Mouse (Mus musculus): ENCODE results near the gene Elavl3. TPM values are rescaled to one million over a fixed set of nuclear protein-coding genes. Genes with fewer than 3 reads are reported as not detected.

The Elavl3 gene
- polyA plus RNA-seq, 1 experiment from 2014 or later: 69.1 TPM

DNA sequence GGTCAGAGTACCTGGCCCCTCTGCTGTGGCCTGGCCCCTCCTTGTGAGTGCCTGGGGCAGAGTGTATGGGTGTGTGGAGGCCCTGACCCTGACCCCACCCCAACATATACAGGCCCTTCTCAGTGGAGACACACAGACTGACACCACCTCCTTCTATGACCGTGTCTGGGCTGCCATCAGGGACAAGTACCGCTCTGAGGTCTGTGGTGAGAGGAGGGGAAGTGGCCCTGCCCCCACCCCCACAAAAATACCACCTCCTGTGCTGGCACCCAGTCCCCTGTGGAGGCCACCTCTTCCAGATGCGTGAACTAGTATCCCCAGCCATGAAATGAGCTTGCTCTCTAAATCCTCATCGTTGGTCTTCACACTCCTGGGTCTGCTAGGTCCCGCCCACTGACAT, 40.8 kb downstream of the Elavl3 start:
- WGBS: 97% methylated on average over 5 of the region's 5 CpGs
- Histone ChIP-seq H3K4me2 (ENCODE audit: low read depth) (no peak overlapping the region), H3K36me3 (ENCODE audit: control insufficient read depth, insufficient read depth, low read length) (peaks cover 50% of the 10 kb centered on the region), H3K9ac (ENCODE audit: low read length) (no peak overlapping the region), H3K27me3 (ENCODE audit: control insufficient read depth, insufficient read depth, low read length) (no peaks in the 10 kb centered on the region), H3K4me3 (ENCODE audit: low read depth, low read length) (no peak overlapping the region), H3K4me1 (ENCODE audit: control insufficient read depth, insufficient read depth, low read length) (no peaks in the 10 kb centered on the region; the same call in 1 of the 2 replicates), H3K9me3 (ENCODE audit: control insufficient read depth, low read length) (no peaks in the 10 kb centered on the region), H3K27ac (ENCODE audit: low read depth, low read length) (no peak overlapping the region)
- no peak for ATAC-seq (ENCODE audit: insufficient read depth, low FRiP score, low TSS enrichment)
- DNase-seq (ENCODE audit: low spot score): no peak

DNA sequence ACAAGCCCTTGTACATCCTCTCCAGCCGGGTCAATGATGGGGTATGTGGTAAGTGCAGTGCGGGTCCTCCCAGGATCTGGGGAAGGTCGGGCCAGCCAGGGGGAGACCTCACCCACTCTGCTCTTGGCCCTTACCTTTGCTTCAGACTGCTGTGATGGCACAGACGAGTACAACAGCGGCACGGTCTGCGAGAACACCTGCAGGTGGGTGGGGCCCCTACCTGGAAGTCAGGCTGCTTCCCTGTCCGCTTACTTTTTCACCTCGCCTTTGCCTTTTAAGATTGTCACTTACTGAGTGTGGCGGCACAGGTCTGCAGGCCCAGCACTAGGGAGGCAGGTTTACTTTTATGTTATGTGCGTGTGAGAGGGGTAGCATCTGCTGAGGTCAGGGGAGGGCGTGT, 47.3 kb downstream of the Elavl3 start:
- DNase-seq (ENCODE audit: low spot score) (no peak), ATAC-seq (ENCODE audit: insufficient read depth, low FRiP score, low TSS enrichment) (no peak)
- Histone ChIP-seq H3K9ac (ENCODE audit: low read length) (no peak overlapping the region), H3K9me3 (ENCODE audit: control insufficient read depth, low read length) (no peaks in the 10 kb centered on the region), H3K36me3 (ENCODE audit: control insufficient read depth, insufficient read depth, low read length) (peaks cover 17% of the 10 kb centered on the region), H3K4me3 (ENCODE audit: low read depth, low read length) (no peak overlapping the region), H3K27ac (ENCODE audit: low read depth, low read length) (no peak overlapping the region), H3K4me1 (ENCODE audit: control insufficient read depth, insufficient read depth, low read length) (peaks cover 9% of the 10 kb centered on the region), H3K4me2 (ENCODE audit: low read depth) (no peak overlapping the region), H3K27me3 (ENCODE audit: control insufficient read depth, insufficient read depth, low read length) (no peaks in the 10 kb centered on the region)
- 93% methylated on average over 12 of the region's 12 CpGs for WGBS

GRCm38 (mm10) chr9:22003163-22003554, 48.7 kb downstream of the Elavl3 start:
- Histone ChIP-seq H3K27me3 (ENCODE audit: control insufficient read depth, insufficient read depth, low read length) (no peaks in the 10 kb centered on the region), H3K4me2 (ENCODE audit: low read depth) (peak overlapping the region; percentile 92), H3K4me3 (ENCODE audit: low read depth, low read length) (peak overlapping the region; percentile 70), H3K4me1 (ENCODE audit: control insufficient read depth, insufficient read depth, low read length) (peaks cover 9% of the 10 kb centered on the region), H3K27ac (ENCODE audit: low read depth, low read length) (peak overlapping the region; percentile 11; the same call in 1 of the 2 replicates), H3K9ac (ENCODE audit: low read length) (peak overlapping the region; percentile 58), H3K36me3 (ENCODE audit: control insufficient read depth, insufficient read depth, low read length) (peaks cover 6% of the 10 kb centered on the region), H3K9me3 (ENCODE audit: control insufficient read depth, low read length) (no peaks in the 10 kb centered on the region)
- DNase-seq (ENCODE audit: low spot score) (no peak), ATAC-seq (ENCODE audit: insufficient read depth, low FRiP score, low TSS enrichment) (peak; percentile 18)
- 1% methylated on average over 18 of the region's 18 CpGs for WGBS

- Histone ChIP-seq H3K9me3 (ENCODE audit: control insufficient read depth, low read length) (no peaks in the 10 kb centered on the region), H3K9ac (ENCODE audit: low read length) (peak within 1 kb of the TSS; percentile 58), H3K27me3 (ENCODE audit: control insufficient read depth, insufficient read depth, low read length) (no peaks in the 10 kb centered on the region), H3K4me3 (ENCODE audit: low read depth, low read length) (peak within 1 kb of the TSS; percentile 70), H3K4me2 (ENCODE audit: low read depth) (peak within 1 kb of the TSS; percentile 92), H3K4me1 (ENCODE audit: control insufficient read depth, insufficient read depth, low read length) (peaks cover 9% of the 10 kb centered on the region), H3K36me3 (ENCODE audit: control insufficient read depth, insufficient read depth, low read length) (peaks cover 6% of the 10 kb centered on the region), H3K27ac (ENCODE audit: low read depth, low read length) (peak within 1 kb of the TSS; percentile 11; the same call in 1 of the 2 replicates)
- ATAC-seq (ENCODE audit: insufficient read depth, low FRiP score, low TSS enrichment) (peak; percentile 98), DNase-seq (ENCODE audit: low spot score) (peak; percentile 100)
- WGBS: 6% methylated on average over 57 of the region's 57 CpGs
These were observed 49.3 kb downstream of the Elavl3 start, which contains the start of the genes Ccdc151 and Prkcsh for GRCm38 (mm10) chr9:22002194-22003162. Ccdc151 (minus strand) TSS chr9:22002634. Prkcsh (plus strand) TSS chr9:22002806.

DNA sequence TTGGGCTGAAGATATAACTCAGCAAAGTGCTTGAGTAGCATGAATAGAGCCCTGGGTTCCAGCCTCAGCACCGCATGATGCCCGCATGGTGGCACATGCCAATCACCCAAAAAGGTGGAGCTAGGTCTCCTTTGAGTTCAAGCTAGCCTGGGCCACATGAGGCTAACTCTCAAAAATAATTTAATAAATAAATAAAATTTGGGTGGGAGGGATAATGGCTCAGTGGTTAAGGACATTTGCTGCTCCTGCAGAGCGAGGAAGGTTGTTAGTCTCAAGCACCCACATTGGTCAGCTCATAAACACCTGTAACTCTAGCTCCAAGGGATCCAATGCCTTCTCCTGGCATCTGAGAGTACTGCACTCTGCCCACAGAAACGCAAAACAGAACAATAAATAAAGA, 50.2 kb downstream of the Elavl3 start:
- DNase-seq (ENCODE audit: low spot score) (no peak), ATAC-seq (ENCODE audit: insufficient read depth, low FRiP score, low TSS enrichment) (no peak)
- H3K9ac ChIP-seq (ENCODE audit: low read length): no peak overlapping the region
- no peak overlapping the region for H3K4me3 ChIP-seq (ENCODE audit: low read depth, low read length)
- H3K27ac ChIP-seq (ENCODE audit: low read depth, low read length): no peak overlapping the region
- H3K36me3 ChIP-seq (ENCODE audit: control insufficient read depth, insufficient read depth, low read length): peaks cover 3% of the 10 kb centered on the region; the same call in 1 of the 2 replicates
- peaks cover 9% of the 10 kb centered on the region for H3K4me1 ChIP-seq (ENCODE audit: control insufficient read depth, insufficient read depth, low read length)
- H3K4me2 ChIP-seq (ENCODE audit: low read depth): no peak overlapping the region
- WGBS: 89% methylated on average over 4 of the region's 4 CpGs
- no peaks in the 10 kb centered on the region for H3K27me3 ChIP-seq (ENCODE audit: control insufficient read depth, insufficient read depth, low read length)
- no peaks in the 10 kb centered on the region for H3K9me3 ChIP-seq (ENCODE audit: control insufficient read depth, low read length)

DNA sequence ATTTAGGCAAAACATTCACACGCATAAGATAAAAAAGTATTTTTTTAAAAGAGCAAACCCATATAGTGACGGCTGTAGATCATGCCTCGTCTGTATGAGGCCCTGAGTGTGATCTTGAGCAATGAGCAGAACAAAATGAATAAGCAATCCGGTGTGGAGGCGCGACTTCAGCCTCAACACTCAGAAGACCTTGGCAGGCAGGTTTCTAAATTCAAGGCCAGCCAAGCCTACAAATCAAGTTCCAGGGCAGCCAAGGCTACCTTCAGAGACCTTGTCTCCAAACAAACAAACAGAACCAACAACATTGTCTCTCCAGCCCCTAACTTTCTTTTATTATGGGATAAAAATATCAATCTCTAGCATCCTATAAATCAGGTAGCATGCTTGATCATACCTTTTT, 51.5 kb downstream of the Elavl3 start:
- Histone ChIP-seq H3K9me3 (ENCODE audit: control insufficient read depth, low read length) (no peaks in the 10 kb centered on the region), H3K27me3 (ENCODE audit: control insufficient read depth, insufficient read depth, low read length) (no peaks in the 10 kb centered on the region), H3K36me3 (ENCODE audit: control insufficient read depth, insufficient read depth, low read length) (peaks cover 3% of the 10 kb centered on the region; the same call in 1 of the 2 replicates), H3K4me2 (ENCODE audit: low read depth) (no peak overlapping the region), H3K27ac (ENCODE audit: low read depth, low read length) (no peak overlapping the region), H3K4me1 (ENCODE audit: control insufficient read depth, insufficient read depth, low read length) (peaks cover 9% of the 10 kb centered on the region), H3K9ac (ENCODE audit: low read length) (no peak overlapping the region), H3K4me3 (ENCODE audit: low read depth, low read length) (no peak overlapping the region)
- DNase-seq (ENCODE audit: low spot score): no peak
- WGBS: 92% methylated on average over 6 of the region's 6 CpGs
- no peak for ATAC-seq (ENCODE audit: insufficient read depth, low FRiP score, low TSS enrichment)

DNA sequence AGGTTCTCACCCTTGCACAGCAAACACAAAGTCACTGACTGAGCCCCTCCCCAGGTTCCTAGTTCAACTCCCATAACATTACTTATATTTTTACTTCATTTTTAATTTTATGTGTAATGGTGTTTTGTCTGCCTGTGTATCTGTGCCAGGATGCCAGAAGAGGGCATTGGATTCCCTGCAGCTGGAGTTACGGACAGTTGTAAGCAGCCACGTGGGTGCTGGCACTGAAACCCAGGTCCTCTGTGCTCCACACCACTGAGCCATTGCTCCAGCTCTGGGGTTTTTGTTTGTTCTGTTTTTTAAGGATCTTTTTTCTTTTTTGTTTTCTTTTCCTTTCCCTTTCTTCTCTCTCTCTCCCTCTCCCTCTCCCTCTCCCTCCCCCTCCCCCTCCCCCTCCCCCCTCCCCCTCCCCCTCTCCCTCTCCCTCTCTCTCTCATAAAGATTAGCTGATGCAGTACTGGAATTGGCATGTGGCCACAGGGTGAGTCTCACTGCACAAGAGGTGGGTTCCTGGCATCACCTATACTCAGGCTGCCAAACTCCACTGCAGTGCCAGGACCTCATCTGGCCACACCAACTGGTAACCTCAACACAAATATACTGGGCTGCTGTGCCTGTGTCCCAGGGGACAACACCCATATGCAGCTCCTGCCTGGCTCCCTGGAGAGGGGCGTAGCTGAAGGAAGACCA, 55.5 kb downstream of the Elavl3 start:
- Histone ChIP-seq H3K27ac (ENCODE audit: low read depth, low read length) (no peak overlapping the region), H3K4me1 (ENCODE audit: control insufficient read depth, insufficient read depth, low read length) (no peaks in the 10 kb centered on the region), H3K9me3 (ENCODE audit: control insufficient read depth, low read length) (no peaks in the 10 kb centered on the region), H3K4me3 (ENCODE audit: low read depth, low read length) (no peak overlapping the region), H3K27me3 (ENCODE audit: control insufficient read depth, insufficient read depth, low read length) (peaks cover 7% of the 10 kb centered on the region), H3K9ac (ENCODE audit: low read length) (no peak overlapping the region), H3K4me2 (ENCODE audit: low read depth) (no peak overlapping the region), H3K36me3 (ENCODE audit: control insufficient read depth, insufficient read depth, low read length) (no peaks in the 10 kb centered on the region)
- DNase-seq (ENCODE audit: low spot score): no peak
- 83% methylated on average over 3 of the region's 3 CpGs for WGBS
- no peak for ATAC-seq (ENCODE audit: insufficient read depth, low FRiP score, low TSS enrichment)

- 85% methylated on average over 4 of the region's 4 CpGs for WGBS
- Histone ChIP-seq H3K9ac (ENCODE audit: low read length) (no peak overlapping the region), H3K4me3 (ENCODE audit: low read depth, low read length) (no peak overlapping the region), H3K27ac (ENCODE audit: low read depth, low read length) (no peak overlapping the region), H3K27me3 (ENCODE audit: control insufficient read depth, insufficient read depth, low read length) (peaks cover 48% of the 10 kb centered on the region), H3K4me2 (ENCODE audit: low read depth) (no peak overlapping the region), H3K36me3 (ENCODE audit: control insufficient read depth, insufficient read depth, low read length) (no peaks in the 10 kb centered on the region), H3K4me1 (ENCODE audit: control insufficient read depth, insufficient read depth, low read length) (peaks cover 16% of the 10 kb centered on the region), H3K9me3 (ENCODE audit: control insufficient read depth, low read length) (no peaks in the 10 kb centered on the region)
- ATAC-seq (ENCODE audit: insufficient read depth, low FRiP score, low TSS enrichment) (no peak), DNase-seq (ENCODE audit: low spot score) (no peak)
These were observed 59.6 kb downstream of the Elavl3 start for GRCm38 (mm10) chr9:21992227-21992626.
